Mouse (Mus musculus) heart, adult 8-10 months (tissue): ENCODE results near the gene Zmynd8. TPM values are rescaled to one million over a fixed set of nuclear protein-coding genes. Genes with fewer than 3 reads are reported as not detected.
A peak's percentile ranks its signal among the peaks of the same experiment; 100 is the strongest.

ENCODE experiments used
- DNase-seq: peaks from one replicate; pipeline ENCODE4 v3.0.0; 2022; ENCODE audit warnings: low spot score
- total RNA-seq, 4 experiments: library from RNA; stranded (reverse); gene quantifications; 2 replicates each; pipeline ENCODE4 v1.2.4; 2022

Gene Zmynd8
- total RNA-seq, 4 experiments from 2014 or later, result 35.5 to 60.5 (median 45.4) TPM

GRCm38 (mm10) chr2:165833468-165833867 lies 65.3 kb downstream of the Zmynd8 start:
- no peak for DNase-seq

- DNase-seq, result no peak
Measured at GRCm38 (mm10) chr2:165832720-165833119, 66.1 kb downstream of the Zmynd8 start.

GRCm38 (mm10) chr2:165832295-165832694 lies 66.5 kb downstream of the Zmynd8 start:
- no peak for DNase-seq

- DNase-seq, result no peak
Measured at GRCm38 (mm10) chr2:165831637-165832289, 67.1 kb downstream of the Zmynd8 start.

GRCm38 (mm10) chr2:165828770-165829169 lies 70.0 kb downstream of the Zmynd8 start:
- DNase-seq, result no peak

- DNase-seq, result peak; percentile 91
Measured at GRCm38 (mm10) chr2:165825964-165826712, 72.7 kb downstream of the Zmynd8 start.

- no peak for DNase-seq
Measured at GRCm38 (mm10) chr2:165825261-165825900, 73.4 kb downstream of the Zmynd8 start.

GRCm38 (mm10) chr2:165824826-165825225 lies 74.0 kb downstream of the Zmynd8 start:
- DNase-seq, result no peak

GRCm38 (mm10) chr2:165822478-165822877 lies 76.3 kb downstream of the Zmynd8 start:
- DNase-seq, result no peak

GRCm38 (mm10) chr2:165821671-165822070 lies 77.1 kb downstream of the Zmynd8 start:
- DNase-seq, result no peak

- DNase-seq, result no peak
Measured at GRCm38 (mm10) chr2:165820504-165821095, 78.2 kb downstream of the Zmynd8 start.

GRCm38 (mm10) chr2:165820073-165820472 lies 78.7 kb downstream of the Zmynd8 start:
- no peak for DNase-seq

- DNase-seq, result peak; percentile 83
Measured at GRCm38 (mm10) chr2:165818985-165819948, 79.5 kb downstream of the Zmynd8 start.

GRCm38 (mm10) chr2:165818570-165818969 lies 80.2 kb downstream of the Zmynd8 start:
- DNase-seq, result no peak

- DNase-seq, result no peak
Measured at GRCm38 (mm10) chr2:165817437-165817836, 81.4 kb downstream of the Zmynd8 start.

GRCm38 (mm10) chr2:165815103-165815880 lies 83.5 kb downstream of the Zmynd8 start:
- no peak for DNase-seq

- no peak for DNase-seq
Measured at GRCm38 (mm10) chr2:165812889-165813288, 85.9 kb downstream of the Zmynd8 start.

GRCm38 (mm10) chr2:165811536-165811935 lies 87.3 kb downstream of the Zmynd8 start:
- no peak for DNase-seq

- DNase-seq, result no peak
Measured at GRCm38 (mm10) chr2:165809901-165810477, 88.8 kb downstream of the Zmynd8 start.

- DNase-seq, result no peak
Measured at GRCm38 (mm10) chr2:165809091-165809490, 89.7 kb downstream of the Zmynd8 start.
